Mouse (Mus musculus): ENCODE measurements around the gene Tmem176b.

DNA sequence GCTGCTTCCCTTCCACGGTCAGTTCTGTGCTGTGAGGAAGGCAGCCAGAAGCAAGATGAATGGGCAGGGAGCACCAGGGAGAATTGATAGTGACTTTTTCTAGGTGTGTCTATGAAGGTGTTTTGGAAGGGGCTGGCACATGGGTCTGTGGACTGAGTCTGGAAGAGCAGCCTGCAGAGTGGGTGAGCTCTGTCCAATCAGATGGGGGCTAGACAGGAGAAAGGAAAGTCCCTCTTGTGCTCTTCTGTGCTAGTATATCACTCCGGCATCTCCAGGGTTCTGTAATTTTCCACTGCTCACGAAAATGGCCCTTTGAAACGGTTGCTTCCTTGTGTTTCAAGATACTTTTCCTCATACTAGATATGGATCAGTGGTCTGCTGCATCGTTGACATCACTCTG is 31.3 kb upstream of the Tmem176b start, which contains the start of gene Aoc1:
- TF ChIP-seq CTCF (IDR thresholded peaks at IDR 0.05; ENCODE audit: extremely low read depth, insufficient read depth, insufficient read length, insufficient replicate concordance) (no peak), POLR2A (IDR thresholded peaks at IDR 0.05; ENCODE audit: low read depth, low read length) (no peak)
